Mouse (Mus musculus) spleen, adult 2 months (tissue): ENCODE measurements around the gene Plch1. TPM values are rescaled to one million over a fixed set of nuclear protein-coding genes. Genes with fewer than 3 reads are reported as not detected.

Experiments
- DNase-seq, 2 experiments: peaks; one replicate each; pipeline versions ENCODE4 v3.0.0 to v3.0.0-alpha.2; 2012 to 2021; ENCODE audit warnings: low spot score in 2 of 2, low read depth in 1 of 2
- H3K27ac ChIP-seq: fragments of 200-500 bp; 2 replicates; pipeline ENCODE4 v1.5.1; 2012; ENCODE audit warnings: low read length, inconsistent platforms; ENCODE audit not compliant: insufficient read depth
- H3K27me3 ChIP-seq: fragments of 200-500 bp; 2 replicates; pipeline ENCODE4 v1.6.1; 2012; ENCODE audit warnings: mild to moderate bottlenecking, moderate library complexity, low read length, inconsistent platforms; ENCODE audit not compliant: control insufficient read depth, insufficient read depth
- H3K36me3 ChIP-seq: fragments of 200-500 bp; 2 replicates; pipeline ENCODE4 v1.6.1; 2012; ENCODE audit warnings: mild to moderate bottlenecking, low read length, inconsistent platforms; ENCODE audit not compliant: control insufficient read depth, insufficient read depth
- H3K4me1 ChIP-seq: fragments of 200-500 bp; 2 replicates; pipeline ENCODE4 v1.6.1; 2011; ENCODE audit warnings: inconsistent platforms; ENCODE audit not compliant: control insufficient read depth, insufficient read depth, insufficient read length
- H3K4me3 ChIP-seq: fragments of 200-500 bp; 2 replicates; pipeline ENCODE4 v1.5.1; 2011; ENCODE audit warnings: mild to moderate bottlenecking, inconsistent platforms; ENCODE audit not compliant: insufficient read depth, insufficient read length; ENCODE audit errors: extremely low read depth
- CTCF ChIP-seq: fragments of 200-500 bp; IDR thresholded peaks from 2 replicates; pipeline ENCODE4 v1.5.1; 2011; ENCODE audit warnings: mild to moderate bottlenecking, inconsistent platforms; ENCODE audit not compliant: insufficient read depth, insufficient read length, insufficient replicate concordance; ENCODE audit errors: extremely low read depth
- POLR2A ChIP-seq: fragments of 200-500 bp; IDR thresholded peaks from 2 replicates; pipeline ENCODE4 v1.6.1; 2011; ENCODE audit warnings: low read depth, low read length, inconsistent platforms
- WGBS: fragments of 180-500 bp; shearing (Covaris S2); methylation state at CpG from one replicate; pipeline ENCODE4 v1.1.7; 2018; 5-methylcytosine and 5-hydroxymethylcytosine counted together
- polyA plus RNA-seq: library from polyadenylated mRNA; depleted of rRNA; stranded (reverse); fragments of >200 nt; gene quantifications from 2 replicates; pipeline ENCODE4 v1.2.3, GENCODE M21; 2012; rRNA removed

Gene Plch1
- polyA plus RNA-seq, 1 experiment, result 0.02 TPM

DNA sequence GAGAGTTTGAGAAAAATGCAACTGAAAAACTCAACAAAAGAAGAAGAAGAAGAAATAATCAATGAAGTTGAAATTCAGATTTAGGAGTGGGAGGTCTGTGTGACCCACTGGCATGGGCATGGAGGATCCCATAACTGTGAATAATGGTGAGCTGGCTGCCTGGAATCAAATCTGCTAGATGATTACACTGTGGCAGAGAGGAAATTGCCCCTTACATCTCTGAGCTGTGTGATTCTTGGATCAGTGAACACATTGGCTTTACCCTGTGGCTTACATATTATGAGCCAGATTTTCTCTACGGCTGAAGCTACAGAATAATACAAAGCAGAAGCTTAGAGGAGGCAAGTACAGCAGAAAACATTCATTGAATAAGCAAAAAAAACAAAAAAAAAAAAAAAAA, 170.9 kb downstream of the Plch1 start:
- Histone ChIP-seq H3K27ac (no peak overlapping the region), H3K4me3 (no peak overlapping the region), H3K27me3 (no peaks in the 10 kb centered on the region), H3K4me1 (no peaks in the 10 kb centered on the region), H3K36me3 (no peaks in the 10 kb centered on the region)
- DNase-seq, result no peak
- TF ChIP-seq CTCF (no peak), POLR2A (no peak)
- WGBS, result 78% methylated on average over 1 of the region's 1 CpGs

DNA sequence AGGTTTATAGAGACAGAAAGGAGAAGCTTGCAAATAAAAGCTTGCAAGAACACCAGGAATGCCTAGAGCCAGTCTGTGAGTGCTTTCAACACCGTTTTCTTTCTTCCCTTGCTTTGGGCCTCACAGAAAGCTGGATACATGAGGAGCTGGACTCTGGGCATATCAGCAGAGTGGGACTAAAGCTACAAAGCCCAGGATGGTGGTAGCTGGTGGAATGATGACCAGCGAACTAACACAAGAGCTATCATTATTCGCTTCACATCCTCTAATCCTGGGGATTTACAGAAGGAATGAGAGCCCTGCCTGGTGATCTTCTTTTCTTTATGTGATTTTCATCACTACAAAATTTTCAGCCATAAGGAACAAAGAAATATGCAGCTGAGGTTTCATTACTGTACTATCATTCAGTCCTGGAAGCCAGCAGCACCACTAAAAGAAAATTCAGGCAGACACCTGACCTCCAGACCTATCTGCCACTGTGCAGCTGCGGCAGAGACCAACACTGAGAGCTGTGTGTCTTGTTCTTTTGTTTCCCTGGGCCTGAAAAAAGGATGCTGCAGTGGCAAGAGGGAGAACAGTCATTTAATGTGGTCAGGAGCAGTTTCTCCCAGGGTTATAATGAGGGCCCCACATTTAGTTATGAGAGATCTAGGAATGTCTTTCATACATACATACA, 172.5 kb downstream of the Plch1 start:
- Histone ChIP-seq H3K4me3 (no peak overlapping the region), H3K27me3 (no peaks in the 10 kb centered on the region), H3K4me1 (no peaks in the 10 kb centered on the region), H3K27ac (no peak overlapping the region), H3K36me3 (no peaks in the 10 kb centered on the region)
- 76% methylated on average over 4 of the region's 4 CpGs for WGBS
- TF ChIP-seq POLR2A (no peak), CTCF (no peak)
- DNase-seq, result no peak

DNA sequence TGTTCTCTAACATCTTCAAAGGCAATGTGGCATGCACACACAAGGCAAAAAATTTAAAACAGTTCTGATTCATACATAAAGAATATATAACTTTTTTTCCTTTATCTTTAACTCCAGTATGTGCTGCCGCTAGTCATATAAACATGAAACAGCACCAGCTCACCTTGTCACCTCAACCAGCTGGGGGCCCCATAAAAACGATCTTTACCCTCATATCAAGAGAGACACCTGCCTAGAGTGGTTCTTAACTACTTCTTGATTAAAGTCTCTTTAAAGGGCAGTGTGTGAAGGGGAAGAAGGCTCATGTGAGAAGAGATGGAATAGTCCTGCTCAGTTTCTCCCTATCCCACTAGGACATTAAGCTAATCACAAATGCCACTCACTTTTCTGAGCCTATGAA, 205.6 kb downstream of the Plch1 start:
- Histone ChIP-seq H3K4me3 (no peak overlapping the region), H3K4me1 (no peaks in the 10 kb centered on the region), H3K27ac (no peak overlapping the region), H3K36me3 (no peaks in the 10 kb centered on the region), H3K27me3 (no peaks in the 10 kb centered on the region)
- TF ChIP-seq CTCF, result no peak
- no peak for DNase-seq
- WGBS, result 73% methylated on average over 2 of the region's 2 CpGs

DNA sequence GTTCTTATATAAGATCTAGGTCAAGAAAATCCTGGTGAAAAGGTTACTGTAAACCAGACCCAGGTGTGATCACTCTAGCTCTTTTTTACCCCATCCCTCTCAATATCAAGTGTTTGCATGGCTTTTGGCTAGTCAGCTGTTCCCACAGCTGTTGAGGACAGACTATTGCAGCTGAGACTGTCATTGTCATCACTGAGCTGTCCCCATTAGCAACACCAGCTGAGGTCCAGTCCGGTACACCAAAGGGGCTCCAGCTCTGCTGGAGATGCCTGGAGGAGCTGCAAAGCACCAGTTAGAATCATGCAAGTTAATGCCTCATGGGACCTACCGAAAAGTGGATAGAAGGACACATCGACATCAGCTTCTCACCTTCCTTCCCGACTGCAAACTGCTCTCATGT, 206.5 kb downstream of the Plch1 start:
- WGBS, result 91% methylated on average over 4 of the region's 4 CpGs
- TF ChIP-seq CTCF, result no peak
- TF ChIP-seq POLR2A, result no peak
- no peak for DNase-seq
- H3K4me3 ChIP-seq, result no peak overlapping the region
- H3K27me3 ChIP-seq, result no peaks in the 10 kb centered on the region
- H3K4me1 ChIP-seq, result no peaks in the 10 kb centered on the region
- H3K36me3 ChIP-seq, result no peaks in the 10 kb centered on the region
- no peak overlapping the region for H3K27ac ChIP-seq

DNA sequence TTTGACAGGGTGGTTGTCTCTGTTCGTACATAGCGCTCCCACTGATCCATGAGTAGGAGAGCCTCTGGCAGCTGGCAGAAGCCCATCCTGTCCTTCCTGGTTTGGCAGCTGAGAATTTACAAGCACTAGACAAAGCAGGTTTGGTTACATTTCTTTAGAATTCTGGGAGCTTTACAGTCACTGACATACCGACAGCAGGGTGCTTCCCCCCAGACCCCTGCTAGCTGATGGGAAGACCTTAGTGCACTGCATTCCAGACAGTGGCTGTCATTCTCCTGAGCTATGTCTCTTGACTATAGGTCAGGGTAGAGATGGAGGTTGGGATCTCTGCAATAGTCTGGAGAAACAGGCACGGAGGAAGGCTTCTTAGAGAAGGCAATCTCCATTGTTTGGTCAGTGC, 230.5 kb downstream of the Plch1 start:
- H3K4me3 ChIP-seq, result no peak overlapping the region
- TF ChIP-seq POLR2A (no peak), CTCF (no peak)
- H3K27ac ChIP-seq, result no peak overlapping the region
- H3K4me1 ChIP-seq, result no peaks in the 10 kb centered on the region
- H3K36me3 ChIP-seq, result no peaks in the 10 kb centered on the region
- DNase-seq, result no peak
- no peaks in the 10 kb centered on the region for H3K27me3 ChIP-seq
- 87% methylated on average over 4 of the region's 4 CpGs for WGBS

DNA sequence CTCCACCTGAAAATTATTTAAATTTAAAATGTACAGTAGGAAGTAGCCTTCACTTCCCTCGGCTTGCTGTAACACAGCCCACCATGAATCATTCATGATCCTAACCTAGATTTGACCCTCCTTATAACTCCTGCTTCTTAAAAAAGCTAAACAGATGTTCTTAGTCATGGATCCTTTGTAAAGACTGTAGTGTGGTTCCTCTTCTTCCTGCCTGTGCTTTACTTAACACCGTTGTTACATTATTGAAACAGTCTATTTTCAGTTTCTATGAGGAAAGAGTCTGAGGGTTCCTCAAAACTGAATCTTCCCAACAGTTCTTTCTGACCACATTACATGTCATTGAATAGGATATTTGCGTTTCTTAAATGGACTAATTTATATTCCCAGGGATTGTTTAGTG, 234.0 kb downstream of the Plch1 start:
- no peak for TF ChIP-seq POLR2A
- Histone ChIP-seq H3K4me3 (no peak overlapping the region), H3K27ac (no peak overlapping the region), H3K4me1 (no peaks in the 10 kb centered on the region), H3K36me3 (no peaks in the 10 kb centered on the region), H3K27me3 (no peaks in the 10 kb centered on the region)
- DNase-seq, result no peak
- WGBS, result 33% methylated on average over 3 of the region's 3 CpGs

DNA sequence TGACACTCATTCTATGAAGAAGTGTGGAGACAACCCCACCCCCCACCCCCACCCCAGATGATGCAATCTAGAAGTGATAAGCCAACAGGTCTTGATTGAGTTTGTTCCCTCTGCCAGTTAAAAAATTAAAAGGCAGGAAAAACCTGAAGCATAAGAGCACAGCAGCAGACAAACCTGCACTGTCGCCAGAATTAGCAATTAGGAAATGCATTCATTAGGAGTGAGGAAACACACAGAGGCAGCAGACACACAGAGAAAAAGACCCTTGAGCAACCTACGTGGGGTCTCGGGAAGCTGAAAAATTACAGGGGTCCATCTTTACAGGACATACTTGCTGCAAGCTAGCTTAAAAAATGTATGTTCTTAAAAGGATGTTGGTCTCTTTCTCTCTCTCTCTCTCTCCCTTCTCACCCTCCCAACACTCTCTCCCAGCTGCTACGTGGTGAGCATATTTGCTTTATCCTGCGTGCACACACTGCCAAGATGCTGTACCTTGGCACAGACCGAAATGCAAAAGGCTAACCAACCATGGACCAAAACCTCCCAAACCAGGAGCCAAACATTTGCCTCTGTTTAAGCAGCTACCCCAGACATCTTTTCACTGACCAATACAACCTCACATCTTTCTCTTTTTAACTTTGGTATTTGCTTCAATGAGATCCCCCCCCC, 234.6 kb downstream of the Plch1 start:
- no peak for TF ChIP-seq POLR2A
- TF ChIP-seq CTCF, result no peak
- DNase-seq, result no peak
- 83% methylated on average over 6 of the region's 6 CpGs for whole genome bisulfite sequencing
- no peaks in the 10 kb centered on the region for H3K36me3 ChIP-seq
- no peaks in the 10 kb centered on the region for H3K27me3 ChIP-seq
- H3K27ac ChIP-seq, result no peak overlapping the region
- H3K4me1 ChIP-seq, result no peaks in the 10 kb centered on the region
- no peak overlapping the region for H3K4me3 ChIP-seq

Other genes with a start within 250 kb of the Plch1 start
- gene E130311K13Rik, start 30.0 kb upstream of the Plch1 start, polyA plus RNA-seq, result 1.6 and 2.3 TPM in 2 replicates
- gene Slc33a1, start 65.3 kb upstream of the Plch1 start, polyA plus RNA-seq, result 6.5 and 9.3 TPM in 2 replicates
- 1.4 TPM in 2 replicates for gene Gmps, start 76.6 kb upstream of the Plch1 start, polyA plus RNA-seq
- gene Vmn2r1, start 182.1 kb upstream of the Plch1 start, polyA plus RNA-seq, result not detected in 2 replicates
- gene Vmn2r2, start 242.5 kb upstream of the Plch1 start, polyA plus RNA-seq, result not detected in 2 replicates